Mouse (Mus musculus) heart, embryonic 14.5 days (tissue): ENCODE data around the gene Ppp1r3d. TPM values are rescaled to one million over a fixed set of nuclear protein-coding genes. Genes with fewer than 3 reads are reported as not detected.
A peak's percentile ranks its signal among the peaks of the same experiment; 100 is the strongest.

Experiments
- ATAC-seq: fragments of 200-750 bp; cut with Nextera tagmentation; 2 replicates; pipeline ENCODE4 v1.8.0; 2017; ENCODE audit warnings: low read depth, moderate TSS enrichment; ENCODE audit not compliant: insufficient number of reproducible peaks, insufficient read depth, low FRiP score
- H3K27ac ChIP-seq, 2 experiments: fragments of 200-500 bp in 1 of 2; fragments of 300-500 bp in 1 of 2; sonication (generic) in 1 of 2; replicated peaks in 1 of 2; 2 replicates each; pipeline ENCODE4 v1.5.1; 2012 to 2014; ENCODE audit warnings: low read depth in 2 of 2, low read length in 2 of 2, control low read depth in 1 of 2, mild to moderate bottlenecking in 1 of 2, mixed read lengths in 1 of 2; ENCODE audit not compliant: control insufficient read depth in 1 of 2, insufficient read depth in 1 of 2
- H3K27me3 ChIP-seq: fragments of 300-500 bp; sonication (generic); 2 replicates; pipeline ENCODE4 v1.6.1; 2014; ENCODE audit warnings: mild to moderate bottlenecking, low read length, control low read depth; ENCODE audit not compliant: control insufficient read depth, insufficient read depth
- H3K36me3 ChIP-seq: fragments of 300-500 bp; sonication (generic); 2 replicates; pipeline ENCODE4 v1.6.1; 2014; ENCODE audit warnings: mild to moderate bottlenecking, control low read depth, low read length, mixed read lengths; ENCODE audit not compliant: control insufficient read depth, insufficient read depth
- H3K4me1 ChIP-seq, 2 experiments: fragments of 200-500 bp in 1 of 2; fragments of 300-500 bp in 1 of 2; sonication (generic) in 1 of 2; 2 replicates each; pipeline ENCODE4 v1.6.1; 2012 to 2014; ENCODE audit warnings: low read length in 2 of 2, control low read depth in 1 of 2, mixed read lengths in 1 of 2; ENCODE audit not compliant: control insufficient read depth in 2 of 2, insufficient read depth in 2 of 2
- H3K4me2 ChIP-seq: fragments of 300-500 bp; sonication (generic); 2 replicates; pipeline ENCODE4 v1.6.1; 2014; ENCODE audit warnings: mild to moderate bottlenecking, low read length
- H3K4me3 ChIP-seq, 2 experiments: fragments of 200-500 bp in 1 of 2; fragments of 300-500 bp in 1 of 2; sonication (generic) in 1 of 2; 2 replicates each; pipeline ENCODE4 v1.5.1; 2012 to 2014; ENCODE audit warnings: low read length in 2 of 2, mild to moderate bottlenecking in 2 of 2, control low read depth in 1 of 2, low read depth in 1 of 2, moderate library complexity in 1 of 2; ENCODE audit not compliant: control insufficient read depth in 1 of 2, insufficient read depth in 1 of 2
- H3K9ac ChIP-seq: fragments of 300-500 bp; sonication (generic); 2 replicates; pipeline ENCODE4 v1.6.1; 2014; ENCODE audit warnings: mild to moderate bottlenecking, low read length
- H3K9me3 ChIP-seq: fragments of 300-500 bp; sonication (generic); 2 replicates; pipeline ENCODE4 v1.6.1; 2016; ENCODE audit warnings: low read length, control low read depth; ENCODE audit not compliant: control insufficient read depth
- WGBS: fragments of 180-500 bp; shearing (Covaris S2); extraction: QIAGEN DNeasy Blood & Tissue Kit; methylation state at CpG from one replicate; pipeline ENCODE4 v1.1.7; 2014; 5-methylcytosine and 5-hydroxymethylcytosine counted together
- polyA plus RNA-seq: library from polyadenylated mRNA; unstranded; fragments of >200 nt; fragmentation: Nextera tagmentation; extraction: Ambion mirVana; gene quantifications from 2 replicates; pipeline ENCODE4 v1.2.1, GENCODE M21; 2014

The Ppp1r3d gene
- 22.0 and 23.8 TPM in 2 replicates for polyA plus RNA-seq

- H3K9me3 ChIP-seq = 0 out of 2 replicates have a peak, but pooled peaks cover 3% of the 10 kb centered on the region
- peak within 1 kb of the TSS; percentile 82 for H3K9ac ChIP-seq
- ATAC-seq = peak; percentile 72
- peak within 1 kb of the TSS; percentile 80 to 90 for H3K27ac ChIP-seq
- peak within 1 kb of the TSS; percentile 99 for H3K4me2 ChIP-seq
- H3K27me3 ChIP-seq = no peaks in the 10 kb centered on the region
- WGBS = 0% methylated on average over 66 of the region's 74 CpGs
- peaks cover 20% of the 10 kb centered on the region for H3K36me3 ChIP-seq
- peaks cover 22 to 57% of the 10 kb centered on the region in 2 experiments for H3K4me1 ChIP-seq
- peak within 1 kb of the TSS; percentile 63 to 68 for H3K4me3 ChIP-seq
Observed at GRCm38 (mm10) chr2:178414261-178415149, at the start of gene Ppp1r3d, which contains the start of gene Fam217b. Gene Ppp1r3d (minus strand): TSS chr2:178414472. Gene Fam217b (plus strand): TSS chr2:178414524.

DNA sequence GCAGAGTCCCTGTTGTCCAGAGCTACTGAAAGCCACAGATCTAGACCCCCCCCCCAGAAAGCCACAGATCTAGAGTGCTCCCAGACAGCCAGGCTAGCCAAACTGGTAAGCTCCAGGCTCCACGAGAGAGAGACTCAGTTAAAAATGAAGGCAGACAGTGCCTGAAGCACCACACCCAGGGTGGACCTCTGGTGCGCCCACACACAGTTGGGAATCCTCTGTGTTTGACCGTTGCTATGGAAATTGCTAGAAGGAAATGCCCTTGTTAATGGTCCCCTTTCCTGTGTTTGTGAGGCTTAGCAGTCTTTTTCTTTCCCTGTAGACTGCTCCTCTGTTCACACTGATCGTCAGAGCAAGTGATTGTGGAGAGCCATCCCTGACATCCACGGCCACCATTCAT, 46.1 kb upstream of the Ppp1r3d start:
- Histone ChIP-seq H3K4me2 (no peak overlapping the region), H3K27me3 (no peaks in the 10 kb centered on the region), H3K27ac (no peak overlapping the region), H3K36me3 (no peaks in the 10 kb centered on the region), H3K4me1 (no peaks in the 10 kb centered on the region; a peak in 1 of 4 replicates), H3K9me3 (no peaks in the 10 kb centered on the region), H3K9ac (no peak overlapping the region), H3K4me3 (no peak overlapping the region)
- WGBS = 54% methylated on average over 5 of the region's 5 CpGs
- no peak; the same call in 1 of the 2 replicates for ATAC-seq

DNA sequence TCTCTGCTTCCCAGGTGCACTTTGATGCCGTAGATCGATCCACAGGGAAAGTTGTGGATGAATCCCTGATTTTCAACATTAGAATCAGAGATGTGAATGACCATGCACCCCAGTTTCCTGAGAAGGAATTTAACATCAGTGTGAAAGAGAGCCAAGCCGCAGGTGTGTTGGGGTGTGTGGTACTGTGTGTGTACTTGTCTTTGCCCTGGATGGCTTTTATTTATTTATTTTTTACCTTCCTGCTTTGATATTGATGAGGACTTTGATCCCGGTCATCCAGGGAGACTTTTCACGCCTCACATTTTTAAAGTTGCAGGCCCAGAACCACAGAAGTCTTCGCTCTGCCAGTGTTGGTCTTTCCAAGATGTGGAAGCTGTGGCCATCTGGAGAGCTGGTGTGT, 43.1 kb upstream of the Ppp1r3d start:
- 85% methylated on average over 6 of the region's 6 CpGs for WGBS
- H3K9me3 ChIP-seq = no peaks in the 10 kb centered on the region
- no peaks in the 10 kb centered on the region; a peak in 1 of 4 replicates for H3K4me1 ChIP-seq
- H3K9ac ChIP-seq = no peak overlapping the region
- H3K27me3 ChIP-seq = no peaks in the 10 kb centered on the region
- no peak for ATAC-seq
- H3K36me3 ChIP-seq = no peaks in the 10 kb centered on the region
- H3K4me3 ChIP-seq = no peak overlapping the region
- H3K4me2 ChIP-seq = no peak overlapping the region
- no peak overlapping the region for H3K27ac ChIP-seq

GRCm38 (mm10) chr2:178454664-178455516, 40.6 kb upstream of the Ppp1r3d start:
- peak overlapping the region; percentile 19 to 45; a peak in 2 of 4 replicates for H3K27ac ChIP-seq
- H3K27me3 ChIP-seq = no peaks in the 10 kb centered on the region
- no peaks in the 10 kb centered on the region for H3K36me3 ChIP-seq
- no peak for ATAC-seq
- 60% methylated on average over 17 of the region's 17 CpGs for WGBS
- H3K9me3 ChIP-seq = no peaks in the 10 kb centered on the region
- H3K4me1 ChIP-seq = no peaks in the 10 kb centered on the region
- no peak overlapping the region for H3K4me2 ChIP-seq
- no peak overlapping the region for H3K4me3 ChIP-seq
- no peak overlapping the region for H3K9ac ChIP-seq

- no peak overlapping the region for H3K4me2 ChIP-seq
- no peak overlapping the region for H3K27ac ChIP-seq
- H3K27me3 ChIP-seq = no peaks in the 10 kb centered on the region
- WGBS = 50% methylated on average over 10 of the region's 10 CpGs
- H3K36me3 ChIP-seq = no peaks in the 10 kb centered on the region
- no peak overlapping the region for H3K4me3 ChIP-seq
- no peaks in the 10 kb centered on the region for H3K9me3 ChIP-seq
- no peaks in the 10 kb centered on the region for H3K4me1 ChIP-seq
- no peak for ATAC-seq
- H3K9ac ChIP-seq = no peak overlapping the region
Observed at GRCm38 (mm10) chr2:178450961-178451360, 36.7 kb upstream of the Ppp1r3d start.

GRCm38 (mm10) chr2:178450236-178450635, 36.0 kb upstream of the Ppp1r3d start:
- Histone ChIP-seq H3K4me1 (no peaks in the 10 kb centered on the region), H3K4me2 (no peak overlapping the region), H3K36me3 (no peaks in the 10 kb centered on the region), H3K9me3 (no peaks in the 10 kb centered on the region), H3K9ac (no peak overlapping the region), H3K27me3 (no peaks in the 10 kb centered on the region), H3K27ac (no peak overlapping the region), H3K4me3 (no peak overlapping the region)
- ATAC-seq = no peak
- WGBS = 30% methylated on average over 2 of the region's 2 CpGs

DNA sequence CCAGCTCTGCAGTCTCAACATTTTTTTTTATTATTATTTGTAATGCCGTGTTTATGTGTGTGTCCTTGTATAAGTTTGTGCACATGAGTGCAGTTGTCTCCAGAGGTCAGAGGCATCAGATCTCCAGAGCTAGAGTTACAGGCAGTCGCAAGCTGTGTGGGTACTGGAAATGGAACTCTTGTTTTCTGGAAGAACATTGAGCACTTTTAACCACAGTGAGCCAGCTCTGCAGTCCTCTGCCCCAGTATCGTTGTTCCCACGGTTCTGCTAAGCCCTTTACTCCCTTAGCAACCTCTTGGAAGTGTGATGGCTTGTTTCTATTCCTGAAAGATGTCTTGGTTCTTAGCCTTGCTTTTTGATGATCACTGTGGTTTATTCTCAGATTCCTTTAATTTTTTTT, 35.1 kb upstream of the Ppp1r3d start:
- no peak for ATAC-seq
- WGBS = 86% methylated on average over 4 of the region's 4 CpGs
- H3K4me1 ChIP-seq = no peaks in the 10 kb centered on the region
- no peak overlapping the region for H3K4me3 ChIP-seq
- no peaks in the 10 kb centered on the region for H3K9me3 ChIP-seq
- H3K4me2 ChIP-seq = no peak overlapping the region
- no peak overlapping the region for H3K27ac ChIP-seq
- H3K36me3 ChIP-seq = no peaks in the 10 kb centered on the region
- H3K9ac ChIP-seq = no peak overlapping the region
- no peaks in the 10 kb centered on the region for H3K27me3 ChIP-seq
